Mouse (Mus musculus) heart, embryonic 14.5 days (tissue): Measurements from ENCODE around the gene Mfap4. TPM values are rescaled to one million over a fixed set of nuclear protein-coding genes. Genes with fewer than 3 reads are reported as not detected.

ENCODE experiments used
- ATAC-seq: fragments of 200-750 bp; cut with Nextera tagmentation; 2 replicates; pipeline ENCODE4 v1.8.0; 2017; ENCODE audit warnings: low read depth, moderate TSS enrichment; ENCODE audit not compliant: insufficient number of reproducible peaks, insufficient read depth, low FRiP score
- H3K27ac ChIP-seq, 2 experiments: fragments of 200-500 bp in 1 of 2; fragments of 300-500 bp in 1 of 2; sonication (generic) in 1 of 2; replicated peaks in 1 of 2; 2 replicates each; pipeline ENCODE4 v1.5.1; 2012 to 2014; ENCODE audit warnings: low read depth in 2 of 2, low read length in 2 of 2, control low read depth in 1 of 2, mild to moderate bottlenecking in 1 of 2, mixed read lengths in 1 of 2; ENCODE audit not compliant: control insufficient read depth in 1 of 2, insufficient read depth in 1 of 2
- H3K27me3 ChIP-seq: fragments of 300-500 bp; sonication (generic); 2 replicates; pipeline ENCODE4 v1.6.1; 2014; ENCODE audit warnings: mild to moderate bottlenecking, low read length, control low read depth; ENCODE audit not compliant: control insufficient read depth, insufficient read depth
- H3K36me3 ChIP-seq: fragments of 300-500 bp; sonication (generic); 2 replicates; pipeline ENCODE4 v1.6.1; 2014; ENCODE audit warnings: mild to moderate bottlenecking, control low read depth, low read length, mixed read lengths; ENCODE audit not compliant: control insufficient read depth, insufficient read depth
- H3K4me1 ChIP-seq, 2 experiments: fragments of 200-500 bp in 1 of 2; fragments of 300-500 bp in 1 of 2; sonication (generic) in 1 of 2; 2 replicates each; pipeline ENCODE4 v1.6.1; 2012 to 2014; ENCODE audit warnings: low read length in 2 of 2, control low read depth in 1 of 2, mixed read lengths in 1 of 2; ENCODE audit not compliant: control insufficient read depth in 2 of 2, insufficient read depth in 2 of 2
- H3K4me2 ChIP-seq: fragments of 300-500 bp; sonication (generic); 2 replicates; pipeline ENCODE4 v1.6.1; 2014; ENCODE audit warnings: mild to moderate bottlenecking, low read length
- H3K4me3 ChIP-seq, 2 experiments: fragments of 200-500 bp in 1 of 2; fragments of 300-500 bp in 1 of 2; sonication (generic) in 1 of 2; 2 replicates each; pipeline ENCODE4 v1.5.1; 2012 to 2014; ENCODE audit warnings: low read length in 2 of 2, mild to moderate bottlenecking in 2 of 2, control low read depth in 1 of 2, low read depth in 1 of 2, moderate library complexity in 1 of 2; ENCODE audit not compliant: control insufficient read depth in 1 of 2, insufficient read depth in 1 of 2
- H3K9ac ChIP-seq: fragments of 300-500 bp; sonication (generic); 2 replicates; pipeline ENCODE4 v1.6.1; 2014; ENCODE audit warnings: mild to moderate bottlenecking, low read length
- H3K9me3 ChIP-seq: fragments of 300-500 bp; sonication (generic); 2 replicates; pipeline ENCODE4 v1.6.1; 2016; ENCODE audit warnings: low read length, control low read depth; ENCODE audit not compliant: control insufficient read depth
- WGBS: fragments of 180-500 bp; shearing (Covaris S2); extraction: QIAGEN DNeasy Blood & Tissue Kit; methylation state at CpG from one replicate; pipeline ENCODE4 v1.1.7; 2014; 5-methylcytosine and 5-hydroxymethylcytosine counted together
- polyA plus RNA-seq: library from polyadenylated mRNA; unstranded; fragments of >200 nt; fragmentation: Nextera tagmentation; extraction: Ambion mirVana; gene quantifications from 2 replicates; pipeline ENCODE4 v1.2.1, GENCODE M21; 2014

Mfap4 gene
- polyA plus RNA-seq, result 123 and 146 TPM in 2 replicates

GRCm38 (mm10) chr11:61484613-61485540 is at the start of gene Mfap4:
Gene Mfap4, plus strand, starts transcription at chr11:61485431.
- 26% methylated on average over 20 of the region's 20 CpGs for WGBS
- H3K4me2 ChIP-seq, result peak within 1 kb of the TSS; percentile 56
- H3K36me3 ChIP-seq, result peaks cover 22% of the 10 kb centered on the region
- peaks cover 25 to 26% of the 10 kb centered on the region in 2 experiments; a peak in 3 of 4 replicates for H3K4me1 ChIP-seq
- peak within 1 kb of the TSS; percentile 86 to 94 for H3K27ac ChIP-seq
- peak; percentile 60 for ATAC-seq
- peak within 1 kb of the TSS; percentile 74 for H3K9ac ChIP-seq
- H3K4me3 ChIP-seq, result peak within 1 kb of the TSS; percentile 34 to 44
- no peaks in the 10 kb centered on the region for H3K27me3 ChIP-seq
- no peaks in the 10 kb centered on the region for H3K9me3 ChIP-seq

- no peak for ATAC-seq
- Histone ChIP-seq H3K27ac (no peak overlapping the region), H3K4me2 (no peak overlapping the region), H3K4me1 (no peaks in the 10 kb centered on the region), H3K27me3 (no peaks in the 10 kb centered on the region), H3K4me3 (no peak overlapping the region), H3K9ac (no peak overlapping the region), H3K9me3 (no peaks in the 10 kb centered on the region), H3K36me3 (no peaks in the 10 kb centered on the region)
- WGBS, result 67% methylated on average over 2 of the region's 2 CpGs
Measured at GRCm38 (mm10) chr11:61436298-61436697, 48.9 kb upstream of the Mfap4 start.

- 68% methylated on average over 3 of the region's 3 CpGs for WGBS
- H3K27ac ChIP-seq, result no peak overlapping the region
- H3K9me3 ChIP-seq, result no peaks in the 10 kb centered on the region
- H3K4me1 ChIP-seq, result no peaks in the 10 kb centered on the region
- H3K4me3 ChIP-seq, result no peak overlapping the region
- no peak overlapping the region for H3K4me2 ChIP-seq
- H3K9ac ChIP-seq, result no peak overlapping the region
- no peaks in the 10 kb centered on the region for H3K27me3 ChIP-seq
- ATAC-seq, result no peak
- no peaks in the 10 kb centered on the region for H3K36me3 ChIP-seq
Measured at GRCm38 (mm10) chr11:61439170-61439569, 46.1 kb upstream of the Mfap4 start.

- Histone ChIP-seq H3K4me2 (no peak overlapping the region), H3K36me3 (no peaks in the 10 kb centered on the region), H3K27me3 (no peaks in the 10 kb centered on the region), H3K27ac (no peak overlapping the region), H3K4me1 (no peaks in the 10 kb centered on the region), H3K9me3 (no peaks in the 10 kb centered on the region), H3K9ac (no peak overlapping the region), H3K4me3 (no peak overlapping the region)
- ATAC-seq, result no peak
- WGBS, result 83% methylated on average over 4 of the region's 4 CpGs
Measured at GRCm38 (mm10) chr11:61440416-61440815, 44.8 kb upstream of the Mfap4 start.

- Histone ChIP-seq H3K27me3 (no peaks in the 10 kb centered on the region), H3K9me3 (no peaks in the 10 kb centered on the region), H3K9ac (no peak overlapping the region), H3K4me3 (no peak overlapping the region), H3K4me1 (no peaks in the 10 kb centered on the region), H3K4me2 (no peak overlapping the region), H3K27ac (no peak overlapping the region), H3K36me3 (no peaks in the 10 kb centered on the region)
- no peak for ATAC-seq
- WGBS, result 79% methylated on average over 7 of the region's 7 CpGs
Measured at GRCm38 (mm10) chr11:61441670-61442069, 43.6 kb upstream of the Mfap4 start.

GRCm38 (mm10) chr11:61443807-61444206 is 41.4 kb upstream of the Mfap4 start:
- ATAC-seq, result no peak
- Histone ChIP-seq H3K9ac (no peak overlapping the region), H3K4me2 (no peak overlapping the region), H3K27ac (no peak overlapping the region), H3K4me3 (no peak overlapping the region), H3K27me3 (no peaks in the 10 kb centered on the region), H3K4me1 (peaks cover 2 to 3% of the 10 kb centered on the region in 2 experiments; a peak in 1 of 4 replicates), H3K36me3 (no peaks in the 10 kb centered on the region), H3K9me3 (no peaks in the 10 kb centered on the region)
- WGBS, result 87% methylated on average over 6 of the region's 6 CpGs

GRCm38 (mm10) chr11:61447296-61447695 is 37.9 kb upstream of the Mfap4 start:
- 84% methylated on average over 8 of the region's 8 CpGs for WGBS
- H3K4me1 ChIP-seq, result peaks cover 2 to 3% of the 10 kb centered on the region in 2 experiments; a peak in 2 of 4 replicates
- peaks cover 5% of the 10 kb centered on the region; the same call in 1 of the 2 replicates for H3K27me3 ChIP-seq
- no peak overlapping the region for H3K27ac ChIP-seq
- H3K9ac ChIP-seq, result no peak overlapping the region
- ATAC-seq, result no peak
- H3K4me3 ChIP-seq, result no peak overlapping the region
- no peaks in the 10 kb centered on the region for H3K36me3 ChIP-seq
- H3K9me3 ChIP-seq, result no peaks in the 10 kb centered on the region
- no peak overlapping the region for H3K4me2 ChIP-seq
